Mouse (Mus musculus) midbrain, embryonic 12.5 days (tissue): Measurements from ENCODE around the gene Ank3. TPM values are rescaled to one million over a fixed set of nuclear protein-coding genes. Genes with fewer than 3 reads are reported as not detected.
"Not testable (repeated sequence)": the region's sequence is repeated elsewhere in the genome, so short reads cannot be mapped to it uniquely, and the experiment has no call there.

Experiments
- ATAC-seq: fragments of 200-750 bp; cut with Nextera tagmentation; 2 replicates; pipeline ENCODE4 v1.8.0; 2017; ENCODE audit warnings: low read depth, moderate TSS enrichment, moderate library complexity; ENCODE audit not compliant: low FRiP score
- H3K27ac ChIP-seq: fragments of 300-500 bp; sonication (generic); replicated peaks from 2 replicates; pipeline ENCODE4 v1.5.1; 2016; ENCODE audit warnings: mild to moderate bottlenecking
- H3K27me3 ChIP-seq: fragments of 300-500 bp; sonication (generic); 2 replicates; pipeline ENCODE4 v1.6.1; 2016; ENCODE audit warnings: mild to moderate bottlenecking
- H3K36me3 ChIP-seq: fragments of 300-500 bp; sonication (generic); 2 replicates; pipeline ENCODE4 v1.6.1; 2016
- H3K4me1 ChIP-seq: fragments of 300-500 bp; sonication (generic); 2 replicates; pipeline ENCODE4 v1.6.1; 2016
- H3K4me2 ChIP-seq: fragments of 300-500 bp; sonication (generic); replicated peaks from 2 replicates; pipeline ENCODE4 v1.6.1; 2016; ENCODE audit warnings: mild to moderate bottlenecking, moderate library complexity
- H3K4me3 ChIP-seq: fragments of 300-500 bp; sonication (generic); 2 replicates; pipeline ENCODE4 v1.5.1; 2016; ENCODE audit warnings: mild to moderate bottlenecking
- H3K9ac ChIP-seq: fragments of 300-500 bp; sonication (generic); replicated peaks from 2 replicates; pipeline ENCODE4 v1.6.1; 2016; ENCODE audit warnings: mild to moderate bottlenecking, moderate library complexity
- H3K9me3 ChIP-seq: fragments of 300-500 bp; sonication (generic); 2 replicates; pipeline ENCODE4 v1.6.1; 2016; ENCODE audit warnings: mild to moderate bottlenecking
- WGBS: fragments of 180-500 bp; shearing (Covaris S2); methylation state at CpG from one replicate; pipeline ENCODE4 v1.1.7; 2016; 5-methylcytosine and 5-hydroxymethylcytosine counted together
- polyA plus RNA-seq: library from polyadenylated mRNA; unstranded; fragments of >200 nt; fragmentation: Nextera tagmentation; extraction: Ambion mirVana; gene quantifications from 2 replicates; pipeline ENCODE4 v1.2.1, GENCODE M21; 2016

Ank3 gene
- 86.9 and 95.1 TPM in 2 replicates for polyA plus RNA-seq

DNA sequence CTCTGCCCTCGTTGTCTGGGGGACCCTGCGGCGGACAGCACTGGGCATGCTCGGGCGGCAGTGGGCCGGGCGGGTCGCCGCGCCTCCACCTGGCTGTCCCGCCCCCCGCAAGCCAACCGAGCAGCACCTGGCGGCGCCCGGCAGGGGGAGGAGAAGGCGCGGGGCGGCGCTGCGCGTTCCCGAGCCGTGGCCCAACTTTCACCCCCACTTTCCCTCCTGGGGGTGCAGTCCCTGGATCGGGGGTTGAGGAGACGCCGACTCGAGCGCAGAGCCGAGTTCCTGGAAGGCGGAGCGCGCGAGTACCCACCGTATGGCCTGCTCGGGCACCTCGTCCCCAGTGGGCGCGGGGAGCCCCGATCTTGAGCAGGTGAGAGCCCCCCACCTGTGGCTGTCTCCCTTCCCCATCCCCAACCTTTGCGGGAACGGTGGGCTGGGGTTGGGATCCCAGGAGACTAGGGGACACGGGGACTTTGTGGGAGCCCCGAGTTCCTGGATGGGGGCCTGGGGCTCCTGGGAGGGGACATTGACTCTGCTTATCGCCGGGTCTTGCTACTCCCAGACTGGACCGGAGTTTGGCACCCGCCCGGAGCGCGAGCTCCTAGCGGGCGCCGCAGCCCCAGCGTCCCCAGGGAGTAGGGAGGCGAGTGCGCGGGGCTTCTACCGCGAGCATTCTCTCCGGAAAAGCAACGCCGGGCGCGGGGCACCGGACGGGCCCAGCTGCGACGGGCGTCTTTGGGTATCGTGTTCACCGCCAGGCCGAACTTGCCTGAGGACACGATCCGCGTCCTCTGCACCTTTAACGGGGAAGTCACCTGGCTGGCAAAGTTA lies at the start of gene Ank3:
Ank3 (plus strand) TSS at position 11 of the 828 bp plus-strand sequence.
- Histone ChIP-seq H3K27ac (no peak within 1 kb of the TSS), H3K9ac (peak within 1 kb of the TSS; percentile 45), H3K4me3 (peak within 1 kb of the TSS; percentile 60), H3K4me1 (peaks cover 25% of the 10 kb centered on the region), H3K4me2 (peak within 1 kb of the TSS; percentile 97), H3K27me3 (peaks cover 68% of the 10 kb centered on the region), H3K9me3 (no peaks in the 10 kb centered on the region), H3K36me3 (no peaks in the 10 kb centered on the region)
- peak; percentile 50; the same call in 1 of the 2 replicates for ATAC-seq
- WGBS = under 1% methylated on average over 72 of the region's 77 CpGs

DNA sequence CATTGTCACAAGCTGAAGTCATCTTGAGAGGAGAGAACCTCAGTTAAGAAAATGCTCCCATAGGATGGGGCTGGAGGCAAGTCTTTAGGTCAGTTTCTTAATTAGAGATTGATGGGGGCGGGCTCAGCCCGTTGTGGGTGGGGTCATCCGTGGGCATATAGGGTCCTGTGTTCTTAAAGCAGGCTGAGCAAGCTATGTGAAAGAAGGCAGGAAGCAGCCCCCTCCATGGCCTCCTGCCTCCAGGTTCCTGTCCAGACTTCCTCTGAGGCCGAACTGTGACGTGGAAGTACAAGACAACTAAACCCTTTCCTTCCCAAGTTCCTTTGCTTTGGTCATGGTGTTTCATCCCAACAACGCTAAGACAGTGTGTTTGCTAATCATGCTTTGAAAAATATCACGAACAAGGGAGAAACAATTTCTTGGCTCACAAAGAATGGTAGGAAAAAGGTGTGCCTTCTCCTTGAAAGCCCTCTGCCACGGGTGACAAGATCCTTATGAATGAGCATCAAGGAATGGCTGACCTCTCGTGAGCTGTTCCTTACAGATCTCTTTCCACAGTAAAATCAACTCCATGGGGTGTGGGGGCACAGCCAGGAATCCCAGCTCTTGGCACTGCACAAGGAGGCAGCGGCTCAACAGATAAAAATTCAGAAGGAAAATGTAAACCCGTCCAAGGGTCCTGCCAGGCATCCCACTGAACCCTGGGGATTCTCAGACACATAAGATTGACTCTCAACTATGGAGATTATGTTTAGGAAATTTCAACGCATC lies 47.3 kb upstream of the Ank3 start:
- no peak overlapping the region for H3K27ac ChIP-seq
- peak overlapping the region; percentile 88 for H3K4me2 ChIP-seq
- H3K36me3 ChIP-seq = peaks cover 40% of the 10 kb centered on the region
- WGBS = 23% methylated on average over 12 of the region's 12 CpGs
- H3K9me3 ChIP-seq = no peaks in the 10 kb centered on the region
- H3K27me3 ChIP-seq = no peaks in the 10 kb centered on the region
- ATAC-seq = no peak
- H3K4me1 ChIP-seq = peaks cover 36% of the 10 kb centered on the region
- peak overlapping the region; percentile 78 for H3K4me3 ChIP-seq
- peak overlapping the region; percentile 86 for H3K9ac ChIP-seq

DNA sequence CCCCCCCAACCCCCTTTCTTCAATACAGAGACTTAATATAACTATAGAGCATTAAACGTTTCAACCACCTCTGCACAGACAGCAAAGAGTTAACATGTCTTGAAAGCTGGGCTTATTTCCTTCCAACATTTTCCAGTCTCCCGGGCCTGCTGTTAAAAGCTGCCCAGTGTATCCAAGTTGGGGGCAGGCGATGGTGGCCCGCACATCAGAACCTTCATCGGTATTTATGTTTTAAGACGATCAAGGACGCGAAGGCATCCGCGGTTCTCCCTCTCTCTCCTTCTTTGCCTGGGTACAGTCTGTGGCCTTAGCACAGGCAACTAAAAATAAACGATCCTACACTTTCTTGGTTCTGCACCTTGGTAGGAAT lies 46.7 kb upstream of the Ank3 start:
- no peaks in the 10 kb centered on the region for H3K27me3 ChIP-seq
- H3K27ac ChIP-seq = peak overlapping the region; percentile 65; the same call in 1 of the 2 replicates
- peak overlapping the region; percentile 86 for H3K9ac ChIP-seq
- peaks cover 34% of the 10 kb centered on the region for H3K36me3 ChIP-seq
- WGBS = 1% methylated on average over 11 of the region's 11 CpGs
- no peaks in the 10 kb centered on the region for H3K9me3 ChIP-seq
- no peak for ATAC-seq
- H3K4me1 ChIP-seq = peaks cover 36% of the 10 kb centered on the region
- H3K4me3 ChIP-seq = peak overlapping the region; percentile 78
- H3K4me2 ChIP-seq = peak overlapping the region; percentile 88

DNA sequence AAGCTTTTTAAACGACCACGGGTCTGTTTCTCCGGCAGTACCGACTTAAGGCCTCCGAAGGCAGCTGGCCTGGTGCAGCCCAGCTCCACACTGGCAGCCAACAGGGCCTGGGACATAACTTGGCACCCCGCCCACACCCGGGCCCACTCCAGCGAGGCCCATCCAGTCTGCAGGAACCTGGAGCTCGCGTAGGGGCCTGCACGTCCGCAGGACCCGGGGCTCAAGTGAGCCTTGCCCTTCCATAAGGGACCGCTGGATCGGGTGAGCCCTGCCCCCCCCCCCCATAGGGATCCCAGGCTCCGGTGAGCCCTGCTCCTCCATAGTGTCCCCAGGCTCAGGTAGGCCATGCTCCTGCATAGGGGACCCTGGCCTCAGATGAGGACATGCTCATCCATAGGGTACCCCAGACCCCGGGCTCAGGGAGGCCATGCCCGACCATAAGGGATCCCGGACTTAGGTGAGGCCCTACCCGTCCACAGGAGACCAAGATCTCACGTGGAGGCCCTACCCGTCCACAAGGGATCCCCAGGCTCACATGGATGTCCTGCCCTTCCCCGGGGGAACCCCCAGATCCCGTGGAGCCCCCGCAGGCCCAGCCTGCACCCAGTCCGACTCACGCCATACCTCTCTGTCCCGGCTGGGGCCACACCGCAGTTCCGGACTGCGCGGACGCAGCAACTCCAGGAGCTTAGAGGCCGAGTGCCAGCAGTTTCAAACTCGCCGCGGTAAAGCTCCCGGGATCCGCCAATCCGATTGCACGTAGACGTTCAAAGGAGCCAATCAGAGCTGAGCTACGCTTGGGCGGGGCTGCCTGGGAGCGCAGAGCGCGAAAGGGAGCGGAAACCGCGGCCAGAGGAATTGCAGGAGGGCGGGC lies 46.1 kb upstream of the Ank3 start, which contains the start of gene Cdk1:
Cdk1 (minus strand) TSS at position 727 of the 874 bp plus-strand sequence.
- WGBS = under 1% methylated on average over 50 of the region's 51 CpGs
- Histone ChIP-seq H3K9me3 (no peaks in the 10 kb centered on the region), H3K27ac (peak within 1 kb of the TSS; percentile 65), H3K27me3 (no peaks in the 10 kb centered on the region), H3K36me3 (peaks cover 28% of the 10 kb centered on the region), H3K9ac (peak within 1 kb of the TSS; percentile 86), H3K4me2 (peak within 1 kb of the TSS; percentile 88), H3K4me1 (peaks cover 36% of the 10 kb centered on the region), H3K4me3 (peak within 1 kb of the TSS; percentile 78)
- ATAC-seq = peak; percentile 97

DNA sequence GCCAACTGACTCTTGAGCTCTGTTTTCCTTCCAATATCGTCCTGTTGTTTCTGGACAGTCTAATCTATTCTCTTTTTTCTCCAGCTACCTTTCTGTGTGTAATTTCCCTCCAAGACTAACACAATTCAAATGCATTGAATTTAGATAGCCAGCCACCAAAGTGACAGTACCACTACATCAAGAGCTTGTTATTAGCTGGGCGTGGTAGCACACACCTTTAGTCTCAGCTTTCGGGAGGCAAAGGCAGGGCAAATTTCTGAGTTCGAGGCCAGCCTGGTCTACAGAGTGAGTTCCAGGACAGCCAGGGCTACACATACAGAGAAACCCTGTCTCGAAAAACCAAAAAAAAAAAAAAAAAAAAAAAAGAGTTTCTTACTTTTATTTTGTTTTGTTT lies 45.5 kb upstream of the Ank3 start:
- Histone ChIP-seq H3K4me2 (peak overlapping the region; percentile 88), H3K4me1 (peaks cover 36% of the 10 kb centered on the region), H3K36me3 (peaks cover 23% of the 10 kb centered on the region; the same call in 1 of the 2 replicates), H3K4me3 (peak overlapping the region; percentile 78)
- WGBS = 38% methylated on average over 5 of the region's 5 CpGs
- ATAC-seq = peak; percentile 19; the same call in 1 of the 2 replicates
- not testable (repeated sequence) for H3K9ac ChIP-seq, H3K27me3 ChIP-seq, H3K9me3 ChIP-seq, H3K27ac ChIP-seq

DNA sequence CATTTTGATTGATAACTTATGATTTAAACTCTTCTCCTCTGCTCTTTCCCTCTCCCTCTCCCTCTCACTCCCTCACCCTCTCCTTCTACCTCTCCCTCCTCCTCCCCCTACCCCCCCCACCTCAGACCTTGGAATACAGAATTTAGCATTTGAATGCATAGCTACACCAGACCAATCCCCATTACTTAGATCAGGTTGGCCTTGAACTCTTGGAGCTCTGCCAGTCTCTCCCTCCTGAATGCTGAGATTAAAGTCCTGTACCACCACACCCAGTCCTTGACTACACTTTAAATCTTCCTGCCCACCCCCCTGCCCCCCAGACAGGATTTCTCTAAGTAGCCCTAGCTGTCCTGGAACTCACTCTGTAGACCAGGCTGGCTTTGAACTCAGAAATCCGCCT lies 38.9 kb upstream of the Ank3 start:
- H3K9me3 ChIP-seq = no peaks in the 10 kb centered on the region
- H3K4me2 ChIP-seq = no peak overlapping the region
- no peak overlapping the region for H3K27ac ChIP-seq
- H3K9ac ChIP-seq = no peak overlapping the region
- H3K27me3 ChIP-seq = no peaks in the 10 kb centered on the region
- no peak overlapping the region for H3K4me3 ChIP-seq
- H3K4me1 ChIP-seq = no peaks in the 10 kb centered on the region
- 95% methylated on average over 1 of the region's 1 CpGs for WGBS
- no peak for ATAC-seq
- no peaks in the 10 kb centered on the region for H3K36me3 ChIP-seq

DNA sequence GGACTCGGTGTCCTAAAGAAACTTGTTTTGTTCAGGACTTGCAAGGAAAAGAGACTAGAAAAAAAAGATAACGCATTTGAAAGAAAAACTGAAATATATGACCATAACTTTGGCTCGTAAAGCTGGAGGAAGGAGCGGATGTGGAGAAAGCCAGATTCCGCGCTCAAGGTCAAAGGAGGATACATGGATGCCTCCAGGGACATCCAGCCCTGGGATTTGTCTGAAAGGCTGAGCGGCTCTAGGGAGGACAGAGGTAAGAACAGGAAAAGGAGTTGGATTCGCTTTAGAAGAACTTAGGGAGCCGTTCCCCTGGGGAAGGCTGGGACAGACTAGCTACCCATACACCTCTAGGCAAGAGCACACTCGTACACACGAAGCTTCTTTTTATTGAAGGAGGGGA lies 32.4 kb upstream of the Ank3 start:
- H3K36me3 ChIP-seq = no peaks in the 10 kb centered on the region
- no peaks in the 10 kb centered on the region for H3K27me3 ChIP-seq
- H3K4me1 ChIP-seq = no peaks in the 10 kb centered on the region
- no peak overlapping the region for H3K27ac ChIP-seq
- H3K4me3 ChIP-seq = no peak overlapping the region
- no peak overlapping the region for H3K4me2 ChIP-seq
- WGBS = 86% methylated on average over 11 of the region's 11 CpGs
- no peaks in the 10 kb centered on the region for H3K9me3 ChIP-seq
- no peak for ATAC-seq
- H3K9ac ChIP-seq = no peak overlapping the region

DNA sequence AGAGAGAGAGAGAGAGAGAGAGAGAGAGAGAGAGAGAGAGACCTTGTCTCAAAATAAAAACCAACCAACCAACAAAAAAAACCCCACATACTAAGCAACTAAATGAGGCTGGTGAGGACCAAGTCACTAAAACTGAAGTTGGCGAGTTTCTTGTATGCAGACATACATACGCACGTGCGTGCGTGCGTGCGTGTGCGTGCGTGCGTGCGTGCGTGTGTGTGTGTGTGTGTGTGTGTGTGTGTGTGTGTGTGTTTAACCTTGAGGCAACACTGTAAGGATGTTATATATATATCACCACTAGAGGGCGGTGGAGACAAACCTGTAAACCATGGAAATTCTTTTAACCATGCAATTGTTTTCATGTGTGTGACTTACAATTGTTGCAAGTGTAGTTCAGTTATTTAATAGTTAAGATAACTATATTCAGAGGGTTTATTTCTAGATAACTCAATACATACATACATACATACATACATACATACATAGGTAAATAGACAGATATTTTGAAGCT lies 31.6 kb upstream of the Ank3 start:
- Histone ChIP-seq H3K9ac (no peak overlapping the region), H3K4me3 (no peak overlapping the region), H3K36me3 (no peaks in the 10 kb centered on the region), H3K9me3 (no peaks in the 10 kb centered on the region), H3K4me1 (no peaks in the 10 kb centered on the region), H3K4me2 (no peak overlapping the region), H3K27me3 (no peaks in the 10 kb centered on the region), H3K27ac (no peak overlapping the region)
- ATAC-seq = no peak
- 87% methylated on average over 13 of the region's 13 CpGs for WGBS

DNA sequence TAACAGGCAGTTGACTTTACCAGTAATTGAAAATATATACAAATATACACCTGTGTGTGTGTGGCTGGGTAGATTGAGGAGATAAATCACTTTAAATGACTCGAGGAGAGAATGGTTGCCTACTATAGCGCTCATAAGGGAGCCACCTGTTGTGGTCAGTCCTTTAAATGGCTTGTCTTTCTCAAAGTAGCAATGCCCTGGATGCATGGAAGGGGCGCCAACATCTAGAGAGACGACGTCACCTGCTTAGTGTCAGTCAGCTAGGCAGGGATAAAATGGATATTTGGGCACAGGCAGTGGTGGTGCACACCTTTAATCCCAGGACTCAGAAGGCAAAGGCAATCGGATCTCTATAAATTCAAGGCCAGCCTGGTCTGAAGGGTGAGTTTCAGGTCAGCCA lies 29.3 kb upstream of the Ank3 start:
- H3K4me3 ChIP-seq = no peak overlapping the region
- no peak for ATAC-seq
- H3K9ac ChIP-seq = no peak overlapping the region
- no peaks in the 10 kb centered on the region for H3K27me3 ChIP-seq
- 88% methylated on average over 6 of the region's 6 CpGs for WGBS
- no peak overlapping the region for H3K27ac ChIP-seq
- H3K4me2 ChIP-seq = no peak overlapping the region
- no peaks in the 10 kb centered on the region for H3K36me3 ChIP-seq
- no peaks in the 10 kb centered on the region for H3K4me1 ChIP-seq
- H3K9me3 ChIP-seq = no peaks in the 10 kb centered on the region

DNA sequence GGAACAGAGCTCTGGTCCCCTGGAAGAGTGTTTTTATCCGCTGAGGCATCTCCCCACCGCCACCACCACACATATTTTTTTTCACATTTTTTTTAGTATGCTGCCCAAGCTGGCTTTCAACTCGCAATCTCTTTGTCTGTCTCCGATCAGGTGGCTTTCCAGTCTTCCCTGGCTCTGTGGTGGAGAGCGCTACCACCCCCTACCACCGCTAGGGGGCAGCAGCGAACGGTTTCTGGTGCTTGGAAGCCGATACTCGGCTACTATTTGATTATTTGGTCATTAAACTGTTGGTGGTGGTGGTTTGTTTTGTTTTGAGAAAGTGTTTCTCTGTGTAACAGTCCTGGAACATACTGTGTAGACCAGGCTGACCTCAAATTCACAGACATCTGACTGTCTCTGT lies 27.1 kb upstream of the Ank3 start:
- WGBS = 14% methylated on average over 10 of the region's 10 CpGs
- Histone ChIP-seq H3K27ac (no peak overlapping the region), H3K27me3 (no peaks in the 10 kb centered on the region), H3K9me3 (no peaks in the 10 kb centered on the region), H3K4me1 (no peaks in the 10 kb centered on the region), H3K36me3 (no peaks in the 10 kb centered on the region), H3K4me3 (no peak overlapping the region), H3K4me2 (no peak overlapping the region), H3K9ac (no peak overlapping the region)
- no peak for ATAC-seq

DNA sequence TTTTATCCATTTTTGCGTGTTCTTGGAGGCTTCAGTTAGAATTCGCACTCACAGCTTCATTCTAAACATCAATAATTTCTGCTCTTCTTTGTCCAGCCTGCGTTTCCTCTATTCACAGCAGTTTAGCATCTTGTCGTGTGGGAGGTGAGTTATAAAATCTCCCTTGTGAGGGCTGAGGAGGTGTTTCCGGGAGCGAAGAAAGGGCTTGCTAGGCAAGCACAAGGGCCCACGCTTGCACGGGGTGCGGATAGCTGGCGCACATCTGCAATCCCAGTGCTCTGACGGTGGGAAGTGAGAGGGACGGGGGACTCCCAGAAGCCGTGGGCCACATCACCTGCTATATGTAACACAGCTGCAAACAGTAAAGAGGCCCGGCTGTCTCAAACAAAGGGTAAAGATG lies 26.5 kb upstream of the Ank3 start:
- Histone ChIP-seq H3K4me3 (no peak overlapping the region), H3K4me1 (no peaks in the 10 kb centered on the region), H3K9me3 (no peaks in the 10 kb centered on the region), H3K27ac (no peak overlapping the region), H3K9ac (no peak overlapping the region), H3K27me3 (no peaks in the 10 kb centered on the region), H3K4me2 (no peak overlapping the region), H3K36me3 (no peaks in the 10 kb centered on the region)
- no peak for ATAC-seq
- 91% methylated on average over 14 of the region's 14 CpGs for WGBS
